Mouse (Mus musculus) stomach, embryonic 16.5 days (tissue): ENCODE measurements around the gene Eif2d. TPM values are rescaled to one million over a fixed set of nuclear protein-coding genes. Genes with fewer than 3 reads are reported as not detected.
"Not testable (repeated sequence)": the region's sequence is repeated elsewhere in the genome, so short reads cannot be mapped to it uniquely, and the experiment has no call there.

ENCODE experiments used
- ATAC-seq: fragments of 200-750 bp; cut with Nextera tagmentation; 2 replicates; pipeline ENCODE4 v1.8.0; 2017; ENCODE audit warnings: moderate number of reproducible peaks, moderate TSS enrichment; ENCODE audit not compliant: insufficient read depth, low FRiP score
- H3K27ac ChIP-seq: fragments of 300-500 bp; sonication (generic); 2 replicates; pipeline ENCODE4 v1.5.1; 2014; ENCODE audit warnings: low read length
- H3K27me3 ChIP-seq: fragments of 300-500 bp; sonication (generic); 2 replicates; pipeline ENCODE4 v1.6.1; 2014; ENCODE audit warnings: low read length, control low read depth, mixed read lengths; ENCODE audit not compliant: control insufficient read depth, insufficient read depth
- H3K36me3 ChIP-seq: fragments of 300-500 bp; sonication (generic); 2 replicates; pipeline ENCODE4 v1.6.1; 2014; ENCODE audit warnings: low read length; ENCODE audit not compliant: control insufficient read depth, insufficient read depth
- H3K4me1 ChIP-seq: fragments of 300-500 bp; sonication (generic); 2 replicates; pipeline ENCODE4 v1.6.1; 2014; ENCODE audit warnings: low read length, control low read depth, mixed read lengths; ENCODE audit not compliant: control insufficient read depth, insufficient read depth
- H3K4me2 ChIP-seq: fragments of 300-500 bp; sonication (generic); 2 replicates; pipeline ENCODE4 v1.6.1; 2014; ENCODE audit warnings: low read depth, low read length, mixed read lengths
- H3K4me3 ChIP-seq: fragments of 300-500 bp; sonication (generic); replicated peaks from 2 replicates; pipeline ENCODE4 v1.5.1; 2014; ENCODE audit warnings: mild to moderate bottlenecking, low read length
- H3K9ac ChIP-seq: fragments of 300-500 bp; sonication (generic); 2 replicates; pipeline ENCODE4 v1.6.1; 2014; ENCODE audit warnings: low read length
- H3K9me3 ChIP-seq: fragments of 300-500 bp; sonication (generic); replicated peaks from 2 replicates; pipeline ENCODE4 v1.6.1; 2016; ENCODE audit warnings: low read length, control low read depth; ENCODE audit not compliant: control insufficient read depth
- WGBS: fragments of 180-500 bp; shearing (Covaris S2); extraction: QIAGEN DNeasy Blood & Tissue Kit; methylation state at CpG from one replicate; pipeline ENCODE4 v1.1.7; 2014; 5-methylcytosine and 5-hydroxymethylcytosine counted together
- polyA plus RNA-seq: library from polyadenylated mRNA; unstranded; fragments of >200 nt; fragmentation: Nextera tagmentation; extraction: Ambion mirVana; gene quantifications from 2 replicates; pipeline ENCODE4 v1.2.1, GENCODE M21; 2015

Eif2d gene
- polyA plus RNA-seq, 1 experiment from 2014 or later: 62.1 TPM

DNA sequence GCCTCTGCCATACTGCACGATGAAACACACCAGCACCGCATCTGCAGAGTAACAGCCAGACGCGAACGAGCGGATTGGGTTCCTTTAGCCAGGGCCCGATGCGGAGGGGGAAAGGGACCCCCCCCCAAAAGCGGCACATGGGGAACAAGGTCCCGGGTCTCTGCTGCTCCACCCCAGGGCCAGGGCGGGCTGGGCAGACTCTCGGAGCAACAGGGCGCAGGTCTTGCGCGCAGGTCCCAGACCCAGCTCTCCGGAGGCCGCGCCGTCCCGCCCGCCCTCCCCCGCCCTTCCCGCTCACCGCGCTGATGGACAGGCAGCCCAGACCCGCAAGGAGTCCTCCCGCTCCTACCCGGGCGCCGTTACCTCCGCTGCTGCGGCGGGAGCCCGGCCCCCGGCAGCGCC lies 15.3 kb upstream of the Eif2d start:
- no peaks in the 10 kb centered on the region for H3K27me3 ChIP-seq
- H3K4me3 ChIP-seq: peak overlapping the region; percentile 86
- under 1% methylated on average over 34 of the region's 36 CpGs for WGBS
- no peaks in the 10 kb centered on the region for H3K9me3 ChIP-seq
- no peaks in the 10 kb centered on the region for H3K36me3 ChIP-seq
- peak overlapping the region; percentile 96 for H3K4me2 ChIP-seq
- peak overlapping the region; percentile 77 for H3K9ac ChIP-seq
- H3K4me1 ChIP-seq: 0 out of 2 replicates have a peak, but pooled peaks cover 5% of the 10 kb centered on the region
- peak; percentile 61 for ATAC-seq
- H3K27ac ChIP-seq: no peak overlapping the region

DNA sequence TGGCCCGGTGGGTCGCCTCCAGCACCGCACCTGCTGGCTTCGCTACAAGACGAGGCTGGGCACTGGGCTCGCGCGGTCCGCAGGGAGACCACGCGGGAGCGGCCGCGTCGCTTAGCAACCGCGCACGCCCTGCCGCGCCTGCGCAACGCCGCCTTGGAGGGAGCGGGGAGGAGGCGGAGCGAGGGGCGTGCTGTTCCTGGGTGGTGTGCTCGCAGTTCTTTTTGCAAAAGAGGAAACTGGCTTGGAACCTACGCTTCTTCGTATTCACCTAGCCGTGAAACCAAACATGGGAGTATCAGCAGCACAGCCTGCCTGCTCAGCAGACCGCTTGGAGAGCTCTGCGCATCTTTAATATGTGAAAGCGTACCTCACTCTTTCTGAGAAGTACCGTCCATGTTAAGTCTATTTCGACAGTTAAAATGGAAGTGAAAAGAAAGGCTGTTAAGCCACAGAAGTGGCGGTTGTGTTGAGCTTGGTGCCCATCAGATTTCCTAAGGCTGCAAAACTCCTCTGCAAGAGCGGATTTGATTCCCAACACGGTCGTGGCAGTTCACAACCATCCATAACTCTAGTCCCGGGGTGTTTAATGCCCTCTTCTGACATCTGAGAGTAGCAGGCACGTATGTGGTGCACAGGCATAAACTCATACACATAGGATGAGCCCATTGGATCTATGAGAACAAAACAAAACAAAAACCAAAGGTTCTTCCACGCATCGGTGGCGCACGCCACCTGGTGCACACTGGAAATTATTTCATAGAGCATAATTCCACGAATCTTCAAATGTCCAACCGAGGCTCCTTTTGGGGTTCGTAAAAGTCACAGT lies 14.6 kb upstream of the Eif2d start, which contains the start of gene Dyrk3:
Dyrk3 (minus strand) TSS at position 150 of the 826 bp plus-strand sequence.
- H3K4me2 ChIP-seq: peak within 1 kb of the TSS; percentile 96
- peak within 1 kb of the TSS; percentile 77 for H3K9ac ChIP-seq
- peak within 1 kb of the TSS; percentile 97 for H3K27ac ChIP-seq
- no peaks in the 10 kb centered on the region for H3K9me3 ChIP-seq
- H3K4me3 ChIP-seq: peak within 1 kb of the TSS; percentile 86
- no peaks in the 10 kb centered on the region for H3K36me3 ChIP-seq
- H3K4me1 ChIP-seq: 0 out of 2 replicates have a peak, but pooled peaks cover 5% of the 10 kb centered on the region
- ATAC-seq: peak; percentile 97
- WGBS: 2% methylated on average over 49 of the region's 49 CpGs
- no peaks in the 10 kb centered on the region for H3K27me3 ChIP-seq

DNA sequence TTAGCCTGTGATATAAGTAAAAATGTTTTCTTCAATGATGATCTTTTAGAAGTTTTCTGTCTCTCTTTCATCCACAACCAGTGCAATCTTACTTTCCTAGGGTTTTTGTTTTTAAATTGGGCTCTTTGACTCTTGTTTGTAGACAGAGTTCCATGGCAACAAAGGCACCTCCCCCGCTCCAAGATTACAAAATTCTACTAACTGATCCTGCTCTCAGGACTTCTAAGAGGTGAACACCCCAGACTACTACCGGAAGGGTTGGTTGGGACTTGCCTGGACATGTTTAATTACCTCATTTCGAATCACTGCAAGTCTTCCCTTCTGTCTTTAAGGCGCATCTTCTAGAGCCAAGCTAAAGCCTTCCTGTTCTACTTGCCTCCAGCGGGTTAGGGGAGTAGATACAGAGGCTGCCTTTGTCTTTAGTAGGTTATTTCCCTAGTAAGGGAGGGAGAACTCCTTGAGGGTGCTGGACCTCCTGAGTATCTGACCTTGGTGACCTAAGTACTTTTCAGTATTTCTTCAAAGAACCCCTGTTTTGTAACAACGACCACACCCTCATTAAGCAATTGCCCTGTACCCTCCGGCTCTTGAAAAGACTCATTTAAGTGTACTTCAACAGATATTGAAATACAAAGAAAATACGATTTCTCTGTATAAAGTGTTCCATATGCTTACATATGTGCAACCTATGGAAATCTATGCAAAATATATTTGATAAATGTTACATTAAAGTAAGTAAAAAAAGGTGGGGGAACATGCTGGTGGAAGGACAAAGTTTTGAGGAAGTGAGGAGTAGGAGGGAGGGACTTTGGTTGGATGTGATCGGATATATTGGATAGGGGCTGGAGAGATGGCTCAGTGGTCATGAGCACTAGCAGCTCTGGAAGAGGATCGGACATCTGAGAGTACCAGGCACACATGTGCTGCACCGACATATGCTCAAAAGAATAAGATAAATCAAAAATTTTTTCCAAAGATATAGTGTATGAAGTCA lies 13.6 kb upstream of the Eif2d start:
- H3K27ac ChIP-seq: peak overlapping the region; percentile 97
- H3K27me3 ChIP-seq: no peaks in the 10 kb centered on the region
- H3K4me1 ChIP-seq: 0 out of 2 replicates have a peak, but pooled peaks cover 5% of the 10 kb centered on the region
- peak overlapping the region; percentile 86 for H3K4me3 ChIP-seq
- ATAC-seq: no peak
- 62% methylated on average over 11 of the region's 11 CpGs for WGBS
- no peaks in the 10 kb centered on the region for H3K36me3 ChIP-seq
- peak overlapping the region; percentile 96 for H3K4me2 ChIP-seq
- H3K9me3 ChIP-seq: no peaks in the 10 kb centered on the region
- H3K9ac ChIP-seq: peak overlapping the region; percentile 75

DNA sequence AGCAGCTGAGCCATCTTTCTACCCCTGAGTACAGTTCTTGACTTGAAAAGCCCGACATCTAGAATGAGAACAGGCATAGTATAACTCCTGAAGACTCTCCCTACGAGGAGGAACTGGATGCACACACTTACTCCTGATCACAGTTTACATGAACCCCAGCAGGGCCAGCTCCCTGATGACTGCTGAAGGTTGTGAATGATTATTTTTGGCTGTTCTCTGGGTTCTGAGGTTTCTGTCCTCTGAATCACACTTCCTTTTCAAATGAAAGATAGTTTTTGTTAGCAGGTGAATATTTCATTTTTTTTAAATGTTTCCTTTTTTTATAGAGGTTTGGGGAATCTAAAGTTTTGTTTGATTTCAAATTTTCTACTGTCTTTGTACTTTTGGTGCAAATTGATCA lies 11.5 kb upstream of the Eif2d start:
- Histone ChIP-seq H3K4me3 (no peak overlapping the region), H3K9ac (no peak overlapping the region), H3K9me3 (no peaks in the 10 kb centered on the region), H3K27ac (no peak overlapping the region), H3K4me1 (0 out of 2 replicates have a peak, but pooled peaks cover 5% of the 10 kb centered on the region), H3K36me3 (no peaks in the 10 kb centered on the region), H3K27me3 (no peaks in the 10 kb centered on the region), H3K4me2 (no peak overlapping the region)
- 41% methylated on average over 2 of the region's 2 CpGs for WGBS
- no peak for ATAC-seq

DNA sequence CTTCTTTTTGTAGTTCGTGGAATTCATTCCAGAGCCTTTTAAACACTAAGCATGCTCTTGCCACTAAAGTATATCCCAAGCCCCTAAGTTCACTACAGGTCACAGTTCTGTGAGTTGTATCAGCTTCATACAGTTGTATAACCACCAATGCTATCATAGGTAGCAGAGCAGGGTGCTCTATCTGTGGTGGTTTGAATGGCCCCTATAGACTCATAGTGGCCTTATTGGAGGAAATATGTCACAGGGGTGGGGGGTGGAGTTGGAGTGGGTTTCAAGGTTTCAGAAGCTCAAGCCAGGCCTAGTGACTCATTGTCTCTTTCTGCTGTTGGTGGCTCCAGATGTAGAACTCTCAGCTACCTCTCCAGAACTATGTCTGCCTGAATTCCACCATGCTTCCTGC lies 10.5 kb upstream of the Eif2d start:
- Histone ChIP-seq H3K4me1 (0 out of 2 replicates have a peak, but pooled peaks cover 5% of the 10 kb centered on the region), H3K27me3 (no peaks in the 10 kb centered on the region), H3K36me3 (no peaks in the 10 kb centered on the region), H3K4me3 (no peak overlapping the region), H3K4me2 (no peak overlapping the region), H3K9me3 (no peaks in the 10 kb centered on the region), H3K27ac (no peak overlapping the region), H3K9ac (no peak overlapping the region)
- WGBS: 81% methylated on average over 1 of the region's 1 CpGs
- ATAC-seq: no peak

DNA sequence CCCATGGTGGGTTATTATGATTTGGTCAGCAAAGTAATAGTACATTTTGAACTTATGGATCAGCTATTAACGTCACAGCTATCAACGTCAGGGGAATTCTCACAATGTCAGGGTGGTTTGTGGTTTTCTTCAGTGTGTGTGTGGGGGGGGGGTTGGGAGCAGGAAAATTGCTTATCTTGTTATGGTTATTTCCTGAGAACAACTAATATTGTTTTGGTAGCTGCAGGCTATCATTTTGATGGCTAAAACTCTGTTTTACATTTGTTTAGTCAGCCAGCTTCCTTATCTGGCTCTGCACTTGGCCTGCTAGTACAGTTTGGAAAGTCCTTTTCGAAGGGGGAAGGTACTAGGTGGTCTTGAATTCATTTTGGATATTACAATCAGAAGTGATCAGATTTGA lies 7.8 kb upstream of the Eif2d start:
- H3K36me3 ChIP-seq, H3K4me1 ChIP-seq, H3K27ac ChIP-seq, H3K4me2 ChIP-seq, H3K9ac ChIP-seq, H3K27me3 ChIP-seq, ATAC-seq, H3K9me3 ChIP-seq, H3K4me3 ChIP-seq: not testable (repeated sequence)
- 76% methylated on average over 3 of the region's 3 CpGs for WGBS

DNA sequence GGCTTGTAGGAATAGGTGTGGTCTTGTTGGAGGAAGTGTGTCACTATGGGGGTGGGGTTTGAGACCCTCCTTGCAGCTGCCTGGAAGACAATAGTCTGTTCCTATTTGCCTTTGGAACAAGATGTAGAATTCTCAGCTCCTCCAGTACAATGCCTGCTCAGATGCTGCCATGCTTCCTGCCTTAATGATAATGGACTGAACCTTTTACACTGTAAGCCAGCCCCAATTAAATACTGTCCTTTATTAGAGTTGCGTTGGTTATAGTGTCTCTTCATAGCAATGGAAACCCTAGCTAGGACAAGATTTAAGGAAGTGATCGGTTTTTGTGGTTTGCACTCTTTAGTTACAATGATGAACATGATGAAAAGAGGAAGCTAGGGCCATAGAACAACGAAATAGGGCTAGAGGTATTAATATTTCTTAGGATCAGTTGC lies 6.8 kb upstream of the Eif2d start:
- H3K9ac ChIP-seq: no peak overlapping the region
- H3K4me3 ChIP-seq: no peak overlapping the region
- H3K4me2 ChIP-seq: no peak overlapping the region
- H3K27ac ChIP-seq: no peak overlapping the region
- 77% methylated on average over 3 of the region's 3 CpGs for WGBS
- no peaks in the 10 kb centered on the region for H3K9me3 ChIP-seq
- no peaks in the 10 kb centered on the region for H3K4me1 ChIP-seq
- H3K27me3 ChIP-seq: no peaks in the 10 kb centered on the region
- ATAC-seq: no peak
- no peaks in the 10 kb centered on the region for H3K36me3 ChIP-seq

DNA sequence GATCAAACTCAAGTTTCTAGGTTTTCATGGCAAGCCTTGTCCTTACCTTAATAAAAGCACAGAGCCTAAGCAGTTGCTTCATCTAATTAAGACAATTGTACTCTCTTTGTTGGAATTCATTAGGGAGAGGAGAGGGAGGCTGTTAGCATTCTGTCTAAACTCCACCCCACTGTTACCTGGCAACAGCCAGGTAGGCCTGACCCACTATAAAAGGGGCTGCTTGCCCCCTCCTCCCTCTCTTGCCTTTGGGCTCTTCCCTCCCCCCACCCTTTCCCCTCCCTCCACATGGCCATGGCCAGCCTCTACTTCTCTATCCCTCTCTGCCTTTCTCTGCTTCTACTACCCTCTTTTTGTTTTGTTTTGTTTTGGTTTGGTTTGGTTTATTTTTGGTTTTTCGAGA lies 3.5 kb upstream of the Eif2d start:
- Histone ChIP-seq H3K36me3 (no peaks in the 10 kb centered on the region), H3K4me2 (no peak overlapping the region), H3K4me1 (peaks cover 9% of the 10 kb centered on the region), H3K27ac (no peak overlapping the region), H3K4me3 (no peak overlapping the region), H3K27me3 (no peaks in the 10 kb centered on the region), H3K9me3 (no peaks in the 10 kb centered on the region), H3K9ac (no peak overlapping the region)
- no peak for ATAC-seq
- whole genome bisulfite sequencing: 74% methylated on average over 1 of the region's 1 CpGs
